ENCODE assay signal across 16 mouse cellular contexts in genomic region chr10:122890682-122891350, GRCm38 (mm10).
A peak's percentile ranks its signal among the peaks of the same experiment; 100 is the strongest.
DNase-seq lines count a peak whose midpoint lies in the region; ATAC-seq and TF ChIP-seq lines count a peak whose summit lies in the region.
"Had no signal": no experiment of that assay in that cellular context is flagged by ENCODE, and none has a peak within 500 bp of the region (broad histone marks: within the 10 kb centered on the region; RNA-seq: fewer than 3 reads in every experiment).

No protein-coding gene starts in this region.

- H3K36me3 ChIP-seq in kidney, adult 2 months (ENCODE audit: control insufficient read depth, insufficient read depth, low read length), result no peaks in the 10 kb centered on the region
- 0 out of 2 replicates have a peak, but pooled peaks cover 5% of the 10 kb centered on the region for H3K36me3 ChIP-seq in kidney, embryonic 16.5 days (ENCODE audit: insufficient read depth, low read length)
- H3K36me3 ChIP-seq in heart, embryonic 16.5 days (ENCODE audit: control insufficient read depth, insufficient read depth), result no peaks in the 10 kb centered on the region
- H3K36me3 ChIP-seq: forebrain, embryonic 15.5 days; lung, embryonic 15.5 days had no signal

- ATAC-seq in kidney, embryonic 16.5 days (ENCODE audit: low FRiP score, low TSS enrichment), result no peak
- no peak for ATAC-seq in heart, embryonic 16.5 days (replicated peaks; ENCODE audit: extremely low read depth, insufficient read depth, low FRiP score)
- ATAC-seq in inflammation-experienced regulatory T-cells, adult 6 months, result no peak
- ATAC-seq: forebrain, embryonic 15.5 days had no signal

- no peak overlapping the region for H3K4me3 ChIP-seq in gastrocnemius, adult 2 months
- no peak overlapping the region for H3K4me3 ChIP-seq in kidney, adult 2 months (ENCODE audit: insufficient read depth, low read depth, low read length)
- no peak overlapping the region for H3K4me3 ChIP-seq in kidney, embryonic 16.5 days (ENCODE audit: low read length)
- no peak overlapping the region for H3K4me3 ChIP-seq in heart, embryonic 16.5 days (ENCODE audit: low read length)
- H3K4me3 ChIP-seq: forebrain, embryonic 15.5 days; lung, embryonic 15.5 days; megakaryocyte, embryonic 14.5 days had no signal

- TF ChIP-seq POLR2A in kidney, adult 2 months (IDR thresholded peaks at IDR 0.05; ENCODE audit: low read depth, low read length), result no peak

- no peak overlapping the region for H3K9ac ChIP-seq in kidney, embryonic 16.5 days (replicated peaks; ENCODE audit: low read length)
- H3K9ac ChIP-seq in heart, embryonic 16.5 days (ENCODE audit: low read length), result no peak overlapping the region
- H3K9ac ChIP-seq: forebrain, embryonic 15.5 days; lung, embryonic 15.5 days had no signal

- H3K4me1 ChIP-seq in kidney, adult 2 months (ENCODE audit: control insufficient read depth, insufficient read depth, low read length), result peaks cover 23% of the 10 kb centered on the region
- H3K4me1 ChIP-seq in kidney, embryonic 16.5 days (ENCODE audit: insufficient read depth, low read length), result peaks cover 38% of the 10 kb centered on the region
- peaks cover 48% of the 10 kb centered on the region for H3K4me1 ChIP-seq in heart, embryonic 16.5 days (ENCODE audit: control insufficient read depth, insufficient read depth, low read length)

- peak; percentile 51 for DNase-seq in gastrocnemius, adult 2 months
- no peak for DNase-seq in gastrocnemius, postnatal 14 days
- DNase-seq in kidney, adult 2 months, result no peak
- peak; percentile 43 for DNase-seq in skeletal muscle tissue, adult 2 months (ENCODE audit: low read depth, low spot score)
- DNase-seq in frontal cortex, postnatal 10 days (ENCODE audit: low spot score in 2 of 2), result no peak
- DNase-seq: cerebellum, adult 11-12 months; kidney, adult 18-20 months; kidney, postnatal 36 days; thymus, postnatal 14 days had no signal

- peak overlapping the region; percentile 82 for H3K27ac ChIP-seq in gastrocnemius, adult 2 months
- H3K27ac ChIP-seq in kidney, adult 2 months (ENCODE audit: insufficient read depth, low read depth, low read length), result peak overlapping the region; percentile 52; the same call in 1 of the 2 replicates
- no peak overlapping the region for H3K27ac ChIP-seq in kidney, embryonic 16.5 days (ENCODE audit: low read length)
- peak overlapping the region; percentile 56 for H3K27ac ChIP-seq in heart, embryonic 16.5 days (ENCODE audit: low read length)
- H3K27ac ChIP-seq: forebrain, embryonic 15.5 days; lung, embryonic 15.5 days had no signal

- no peaks in the 10 kb centered on the region for H3K27me3 ChIP-seq in kidney, adult 2 months (replicated peaks; ENCODE audit: control insufficient read depth, insufficient read depth, low read length)
- no peaks in the 10 kb centered on the region for H3K27me3 ChIP-seq in kidney, embryonic 16.5 days (ENCODE audit: insufficient read depth, low read length)
- no peaks in the 10 kb centered on the region for H3K27me3 ChIP-seq in heart, embryonic 16.5 days (ENCODE audit: control insufficient read depth, insufficient read depth, low read length)
- H3K27me3 ChIP-seq: forebrain, embryonic 15.5 days; lung, embryonic 15.5 days; megakaryocyte, embryonic 14.5 days had no signal

- WGBS in kidney, adult 2 months, result 84% methylated on average over 14 of the region's 14 CpGs
- 86% methylated on average over 14 of the region's 14 CpGs for WGBS in kidney, embryonic 16.5 days
- WGBS in heart, embryonic 16.5 days, result 65% methylated on average over 14 of the region's 14 CpGs

- intact Hi-C loops in gastrocnemius, adult 2 months (cut with DNase I), result loop anchor here (5.0 kb wide), 2 partner anchors 44 to 96 kb away; no protein-coding TSS in a partner anchor
- intact Hi-C loops in gastrocnemius, postnatal 14 days (cut with DNase I; ENCODE audit: low total_unique reads), result no loop called here

- H3K9me3 ChIP-seq in kidney, embryonic 16.5 days (ENCODE audit: low read length), result no peaks in the 10 kb centered on the region
- H3K9me3 ChIP-seq in heart, embryonic 16.5 days (replicated peaks; ENCODE audit: control insufficient read depth, low read length), result no peaks in the 10 kb centered on the region
- H3K9me3 ChIP-seq: forebrain, embryonic 15.5 days; lung, embryonic 15.5 days had no signal

- TF ChIP-seq CTCF in gastrocnemius, adult 2 months (IDR thresholded peaks at IDR 0.05), result no peak
- no peak for TF ChIP-seq CTCF in kidney, adult 2 months (conservative IDR thresholded peaks at IDR 0.05; ENCODE audit: insufficient read depth, insufficient read length, low read depth, low read length)

- H3K4me2 ChIP-seq in kidney, embryonic 16.5 days (replicated peaks; ENCODE audit: low read depth, low read length), result no peak overlapping the region
- H3K4me2 ChIP-seq in heart, embryonic 16.5 days (ENCODE audit: low read depth, low read length), result no peak overlapping the region
- H3K4me2 ChIP-seq: forebrain, embryonic 15.5 days; liver, embryonic 11.5 days; lung, embryonic 15.5 days had no signal

Comparison
In these comparisons a context has a peak if more than half of its experiments do, and no peak if none do; other contexts are left out.
1. DNase-seq: peak in gastrocnemius, adult 2 months (single experiment) and skeletal muscle tissue, adult 2 months (single experiment); none in gastrocnemius, postnatal 14 days (single experiment), kidney, adult 2 months (single experiment) and frontal cortex, postnatal 10 days (0 of 2).